Mouse (Mus musculus) telencephalon, adult 2 months (tissue): ENCODE measurements around the gene Slc25a54.

ENCODE experiments used
- DNase-seq: peaks from one replicate; pipeline ENCODE4 v3.0.0-alpha.2; 2011; ENCODE audit warnings: low read depth, low spot score

The Slc25a54 gene

GRCm38 (mm10) chr3:109124091-109124490 lies 43.8 kb downstream of the Slc25a54 start:
- DNase-seq, result no peak

- DNase-seq, result no peak
These were observed 45.3 kb downstream of the Slc25a54 start for GRCm38 (mm10) chr3:109125531-109125930.

GRCm38 (mm10) chr3:109129768-109130167 lies 49.5 kb downstream of the Slc25a54 start:
- no peak for DNase-seq

- DNase-seq, result no peak
These were observed 52.7 kb downstream of the Slc25a54 start for GRCm38 (mm10) chr3:109132966-109133365.

- DNase-seq, result no peak
These were observed 53.8 kb downstream of the Slc25a54 start for GRCm38 (mm10) chr3:109134036-109134435.

- no peak for DNase-seq
These were observed 55.1 kb downstream of the Slc25a54 start for GRCm38 (mm10) chr3:109135352-109135751.

- DNase-seq, result no peak
These were observed 72.3 kb downstream of the Slc25a54 start for GRCm38 (mm10) chr3:109152561-109152960.

- DNase-seq, result no peak
These were observed 73.1 kb downstream of the Slc25a54 start for GRCm38 (mm10) chr3:109153410-109153809.

GRCm38 (mm10) chr3:109155926-109156669 lies 75.8 kb downstream of the Slc25a54 start:
- no peak for DNase-seq

- DNase-seq, result no peak
These were observed 77.2 kb downstream of the Slc25a54 start for GRCm38 (mm10) chr3:109157481-109157880.

- DNase-seq, result no peak
These were observed 83.8 kb downstream of the Slc25a54 start for GRCm38 (mm10) chr3:109164088-109164487.

GRCm38 (mm10) chr3:109164644-109165043 lies 84.4 kb downstream of the Slc25a54 start:
- DNase-seq, result no peak

- DNase-seq, result no peak
These were observed 85.1 kb downstream of the Slc25a54 start for GRCm38 (mm10) chr3:109165214-109165829.
